Mouse (Mus musculus): ENCODE results near the gene Cyp2u1. TPM values are rescaled to one million over a fixed set of nuclear protein-coding genes. Genes with fewer than 3 reads are reported as not detected.

Gene Cyp2u1
- polyA plus RNA-seq, 1 experiment, result 3.8 TPM

GRCm38 (mm10) chr3:131255399-131255981, 47.5 kb downstream of the Cyp2u1 start:
- DNase-seq (ENCODE audit: low read depth), result no peak

- DNase-seq (ENCODE audit: low read depth), result no peak
These were observed 48.0 kb downstream of the Cyp2u1 start for GRCm38 (mm10) chr3:131254991-131255390.

- no peak for DNase-seq (ENCODE audit: low read depth)
These were observed 51.4 kb downstream of the Cyp2u1 start for GRCm38 (mm10) chr3:131251601-131252000.

- no peak for DNase-seq (ENCODE audit: low read depth)
These were observed 52.0 kb downstream of the Cyp2u1 start for GRCm38 (mm10) chr3:131250978-131251377.

- no peak for DNase-seq (ENCODE audit: low read depth)
These were observed 52.7 kb downstream of the Cyp2u1 start for GRCm38 (mm10) chr3:131250283-131250682.

GRCm38 (mm10) chr3:131248444-131248843, 54.6 kb downstream of the Cyp2u1 start:
- no peak for DNase-seq (ENCODE audit: low read depth)

GRCm38 (mm10) chr3:131247851-131248250, 55.2 kb downstream of the Cyp2u1 start:
- DNase-seq (ENCODE audit: low read depth), result no peak

GRCm38 (mm10) chr3:131247447-131247846, 55.6 kb downstream of the Cyp2u1 start:
- DNase-seq (ENCODE audit: low read depth), result no peak

GRCm38 (mm10) chr3:131246579-131247046, 56.4 kb downstream of the Cyp2u1 start:
- no peak for DNase-seq (ENCODE audit: low read depth)

GRCm38 (mm10) chr3:131245766-131246578, 57.1 kb downstream of the Cyp2u1 start:
- DNase-seq (ENCODE audit: low read depth), result no peak

Other genes starting within 250 kb of the Cyp2u1 start
- gene Lef1, start 192.8 kb downstream of the Cyp2u1 start, polyA plus RNA-seq (2012; rRNA removed), result 24.9 and 29.3 TPM in 2 replicates
- 179 and 212 TPM in 2 replicates for gene Hadh, start 31.1 kb downstream of the Cyp2u1 start, polyA plus RNA-seq (2012; rRNA removed)
- gene Sgms2, start 188.2 kb upstream of the Cyp2u1 start, polyA plus RNA-seq (2012; rRNA removed), result 15.0 and 21.5 TPM in 2 replicates